Mouse (Mus musculus) midbrain, embryonic 11.5 days (tissue): ENCODE data around the gene Trim11. TPM values are rescaled to one million over a fixed set of nuclear protein-coding genes. Genes with fewer than 3 reads are reported as not detected.

Experiments
- ATAC-seq: fragments of 200-750 bp; cut with Nextera tagmentation; 2 replicates; pipeline ENCODE4 v1.8.0; 2017; ENCODE audit warnings: moderate TSS enrichment, moderate library complexity; ENCODE audit not compliant: low FRiP score
- DNase-seq: peaks from one replicate; pipeline ENCODE4 v3.0.0; 2015; ENCODE audit warnings: low spot score; ENCODE audit errors: missing footprints
- H3K27ac ChIP-seq: fragments of 300-500 bp; sonication (generic); 2 replicates; pipeline ENCODE4 v1.5.1; 2014; ENCODE audit warnings: low read depth, low read length
- H3K27me3 ChIP-seq: fragments of 300-500 bp; sonication (generic); 2 replicates; pipeline ENCODE4 v1.6.1; 2014; ENCODE audit warnings: mild to moderate bottlenecking, low read length, moderate library complexity, mixed read lengths; ENCODE audit not compliant: control insufficient read depth, insufficient read depth
- H3K36me3 ChIP-seq: fragments of 300-500 bp; sonication (generic); 2 replicates; pipeline ENCODE4 v1.6.1; 2014; ENCODE audit warnings: mild to moderate bottlenecking, low read length, moderate library complexity, mixed read lengths; ENCODE audit not compliant: control insufficient read depth, insufficient read depth
- H3K4me1 ChIP-seq: fragments of 300-500 bp; sonication (generic); 2 replicates; pipeline ENCODE4 v1.6.1; 2014; ENCODE audit warnings: low read length; ENCODE audit not compliant: control insufficient read depth, insufficient read depth
- H3K4me2 ChIP-seq: fragments of 300-500 bp; sonication (generic); 2 replicates; pipeline ENCODE4 v1.6.1; 2014; ENCODE audit warnings: mild to moderate bottlenecking, moderate library complexity
- H3K4me3 ChIP-seq: fragments of 300-500 bp; sonication (generic); 2 replicates; pipeline ENCODE4 v1.5.1; 2014; ENCODE audit warnings: low read depth, low read length
- H3K9ac ChIP-seq: fragments of 300-500 bp; sonication (generic); 2 replicates; pipeline ENCODE4 v1.6.1; 2014; ENCODE audit warnings: low read length
- H3K9me3 ChIP-seq: fragments of 300-500 bp; sonication (generic); 2 replicates; pipeline ENCODE4 v1.6.1; 2016; ENCODE audit warnings: low read length; ENCODE audit not compliant: control insufficient read depth
- WGBS: fragments of 180-500 bp; shearing (Covaris S2); extraction: QIAGEN DNeasy Blood & Tissue Kit; methylation state at CpG from one replicate; pipeline ENCODE4 v1.1.7; 2014; 5-methylcytosine and 5-hydroxymethylcytosine counted together
- polyA plus RNA-seq: library from polyadenylated mRNA; unstranded; fragments of >200 nt; fragmentation: Nextera tagmentation; extraction: Ambion mirVana; gene quantifications from 2 replicates; pipeline ENCODE4 v1.2.1, GENCODE M21; 2014

The Trim11 gene
- polyA plus RNA-seq, 1 experiment from 2014 or later, result 17.6 TPM

DNA sequence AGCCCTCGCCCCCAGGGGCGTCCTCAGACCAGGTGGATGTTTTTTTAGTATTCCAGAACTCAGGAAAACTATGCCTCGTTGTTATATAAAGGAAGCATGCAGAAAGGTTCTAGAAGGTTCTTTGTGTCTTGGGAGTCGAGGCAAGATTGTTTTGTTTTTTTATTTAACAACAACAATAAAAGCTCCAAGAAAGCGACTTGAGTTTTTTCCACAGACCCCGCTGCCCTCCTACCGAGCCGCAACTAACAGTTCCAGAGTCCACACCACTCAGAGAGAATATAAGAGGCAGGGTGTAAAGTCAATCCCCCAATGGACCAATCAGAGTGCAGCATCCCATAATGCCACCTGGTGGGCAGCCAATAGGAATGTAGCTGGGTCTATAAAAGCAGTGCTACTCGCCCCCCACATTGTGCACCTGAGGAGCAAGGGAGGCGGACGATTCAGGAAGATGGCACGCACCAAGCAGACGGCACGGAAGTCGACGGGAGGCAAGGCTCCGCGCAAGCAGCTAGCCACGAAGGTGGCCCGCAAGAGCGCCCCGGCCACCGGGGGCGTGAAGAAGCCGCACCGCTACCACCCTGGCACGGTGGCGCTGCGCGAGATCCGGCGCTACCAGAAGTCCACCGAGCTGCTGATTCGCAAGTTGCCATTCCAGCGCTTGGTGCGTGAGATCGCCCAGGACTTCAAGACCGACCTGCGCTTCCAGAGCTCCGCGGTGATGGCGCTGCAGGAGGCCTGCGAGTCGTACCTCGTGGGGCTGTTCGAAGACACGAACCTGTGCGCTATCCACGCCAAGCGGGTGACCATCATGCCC, 16.3 kb upstream of the Trim11 start:
- peak; percentile 83 for DNase-seq
- Histone ChIP-seq H3K36me3 (no peaks in the 10 kb centered on the region), H3K4me3 (no peak overlapping the region), H3K9me3 (no peaks in the 10 kb centered on the region), H3K4me1 (peaks cover 20% of the 10 kb centered on the region), H3K27me3 (peaks cover 17% of the 10 kb centered on the region; the same call in 1 of the 2 replicates), H3K9ac (no peak overlapping the region), H3K27ac (no peak overlapping the region), H3K4me2 (no peak overlapping the region)
- ATAC-seq, result no peak
- WGBS, result 60% methylated on average over 45 of the region's 50 CpGs

DNA sequence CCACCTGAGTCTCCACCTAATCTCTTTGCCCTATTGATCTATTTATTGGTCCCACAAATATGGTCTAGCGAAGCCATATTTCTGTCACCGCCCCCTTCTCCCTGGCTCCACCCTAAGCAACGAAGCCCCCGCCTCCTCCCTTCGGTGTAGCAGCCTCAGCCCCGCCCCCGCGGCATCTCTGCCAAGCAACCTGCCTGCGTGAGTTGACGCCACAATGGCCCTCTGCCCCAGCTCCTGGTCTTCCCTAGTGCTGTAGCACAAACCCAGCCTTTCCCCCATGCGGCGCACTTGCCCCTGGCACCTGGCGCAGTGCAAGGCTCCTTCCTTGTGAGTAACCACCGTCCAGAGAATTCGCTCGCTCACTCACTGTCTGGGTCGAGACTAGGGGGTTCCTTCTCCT, 14.3 kb upstream of the Trim11 start:
- DNase-seq (no peak), ATAC-seq (no peak)
- Histone ChIP-seq H3K27me3 (peaks cover 8% of the 10 kb centered on the region; the same call in 1 of the 2 replicates), H3K4me2 (no peak overlapping the region), H3K4me1 (peaks cover 9% of the 10 kb centered on the region), H3K9ac (no peak overlapping the region), H3K4me3 (no peak overlapping the region), H3K36me3 (no peaks in the 10 kb centered on the region), H3K27ac (no peak overlapping the region), H3K9me3 (no peaks in the 10 kb centered on the region)
- WGBS, result 40% methylated on average over 17 of the region's 17 CpGs

DNA sequence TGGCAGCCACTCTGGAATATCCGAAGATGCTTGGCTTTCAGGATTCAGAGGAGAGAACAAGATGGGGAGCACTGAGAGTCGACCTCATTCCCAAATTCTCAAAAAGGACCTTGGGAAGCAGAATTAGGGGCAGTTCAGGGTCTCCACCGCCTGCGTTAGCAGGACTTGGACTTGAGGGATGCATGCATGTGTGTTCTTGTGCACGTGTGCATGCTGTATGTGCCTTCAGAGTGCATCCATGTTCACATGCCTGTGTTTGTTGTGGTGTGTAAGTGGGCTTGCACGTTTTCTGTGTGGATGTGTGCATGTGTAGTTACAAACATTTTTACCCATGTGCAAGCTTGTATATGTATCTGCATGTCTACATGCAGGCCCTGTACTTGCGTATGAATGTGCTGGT, 13.7 kb upstream of the Trim11 start:
- no peak overlapping the region for H3K27ac ChIP-seq
- H3K9ac ChIP-seq, result no peak overlapping the region
- DNase-seq (no peak), ATAC-seq (no peak)
- no peak overlapping the region for H3K4me3 ChIP-seq
- H3K4me2 ChIP-seq, result no peak overlapping the region
- H3K27me3 ChIP-seq, result peaks cover 6% of the 10 kb centered on the region; the same call in 1 of the 2 replicates
- H3K36me3 ChIP-seq, result no peaks in the 10 kb centered on the region
- no peaks in the 10 kb centered on the region for H3K9me3 ChIP-seq
- WGBS, result 87% methylated on average over 7 of the region's 7 CpGs
- H3K4me1 ChIP-seq, result peaks cover 9% of the 10 kb centered on the region

DNA sequence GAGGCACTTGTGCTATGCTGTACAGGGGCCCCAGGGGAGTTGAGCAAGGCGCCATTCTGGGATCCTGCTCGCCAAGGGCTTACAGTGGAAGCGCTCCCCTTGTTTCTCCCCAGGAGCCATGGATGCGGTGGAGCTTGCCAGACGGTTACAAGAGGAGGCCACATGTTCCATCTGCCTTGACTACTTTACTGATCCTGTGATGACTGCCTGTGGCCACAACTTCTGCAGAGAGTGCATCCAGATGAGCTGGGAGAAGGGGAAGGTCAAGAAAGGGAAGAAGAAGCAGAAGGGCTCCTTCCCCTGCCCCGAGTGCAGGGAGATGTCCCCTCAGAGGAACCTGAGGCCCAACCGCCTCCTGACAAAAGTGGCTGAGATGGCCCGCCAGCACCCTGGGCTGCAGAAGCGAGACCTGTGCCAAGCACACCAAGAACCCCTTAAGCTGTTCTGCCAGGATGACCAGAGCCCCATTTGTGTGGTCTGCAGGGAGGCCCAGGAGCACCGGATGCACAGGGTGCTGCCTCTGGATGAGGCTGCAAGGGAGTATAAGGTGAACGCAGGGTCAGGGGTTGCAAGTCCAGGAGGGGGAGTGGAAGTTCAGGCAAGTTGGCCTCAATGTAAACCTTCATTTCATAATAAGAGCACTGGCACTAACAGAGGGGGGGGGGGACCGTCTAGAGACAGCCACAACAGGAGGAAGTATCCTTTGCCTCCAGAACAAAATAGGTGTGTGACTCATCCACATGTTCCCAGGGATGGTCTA, 12.7 kb upstream of the Trim11 start:
- H3K9me3 ChIP-seq, result no peaks in the 10 kb centered on the region
- H3K36me3 ChIP-seq, result no peaks in the 10 kb centered on the region
- ATAC-seq (peak; percentile 25; the same call in 1 of the 2 replicates), DNase-seq (no peak)
- peak overlapping the region; percentile 30; the same call in 1 of the 2 replicates for H3K27ac ChIP-seq
- H3K4me1 ChIP-seq, result peaks cover 4% of the 10 kb centered on the region
- WGBS, result 49% methylated on average over 12 of the region's 12 CpGs
- no peak overlapping the region for H3K9ac ChIP-seq
- H3K27me3 ChIP-seq, result peaks cover 6% of the 10 kb centered on the region; the same call in 1 of the 2 replicates
- H3K4me3 ChIP-seq, result no peak overlapping the region
- H3K4me2 ChIP-seq, result no peak overlapping the region

DNA sequence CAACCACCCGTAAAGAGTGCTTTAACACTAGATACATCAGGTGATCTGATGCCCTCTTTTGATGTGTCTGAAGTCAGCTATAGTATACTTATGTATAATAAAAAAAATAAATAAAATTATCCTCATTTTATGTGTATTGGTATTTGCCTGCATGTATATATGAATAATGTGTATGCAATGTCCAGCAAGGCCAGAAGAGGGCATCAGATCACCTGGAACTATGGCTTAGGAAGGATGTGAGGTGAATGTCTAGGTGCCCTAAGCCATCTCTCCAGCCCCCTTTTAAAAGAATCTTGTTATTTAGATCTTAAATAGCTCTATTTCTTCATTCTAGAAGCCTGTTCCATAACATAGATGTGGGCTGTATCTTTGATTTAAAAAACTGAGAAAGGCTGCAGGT, 10.5 kb upstream of the Trim11 start:
- peaks cover 3% of the 10 kb centered on the region; the same call in 1 of the 2 replicates for H3K36me3 ChIP-seq
- H3K4me3 ChIP-seq, result no peak overlapping the region
- no peaks in the 10 kb centered on the region for H3K9me3 ChIP-seq
- 96% methylated on average over 1 of the region's 1 CpGs for WGBS
- no peak overlapping the region for H3K4me2 ChIP-seq
- no peak overlapping the region for H3K27ac ChIP-seq
- DNase-seq, result no peak
- no peak for ATAC-seq
- H3K4me1 ChIP-seq, result peaks cover 4% of the 10 kb centered on the region
- no peak overlapping the region for H3K9ac ChIP-seq
- no peaks in the 10 kb centered on the region for H3K27me3 ChIP-seq

DNA sequence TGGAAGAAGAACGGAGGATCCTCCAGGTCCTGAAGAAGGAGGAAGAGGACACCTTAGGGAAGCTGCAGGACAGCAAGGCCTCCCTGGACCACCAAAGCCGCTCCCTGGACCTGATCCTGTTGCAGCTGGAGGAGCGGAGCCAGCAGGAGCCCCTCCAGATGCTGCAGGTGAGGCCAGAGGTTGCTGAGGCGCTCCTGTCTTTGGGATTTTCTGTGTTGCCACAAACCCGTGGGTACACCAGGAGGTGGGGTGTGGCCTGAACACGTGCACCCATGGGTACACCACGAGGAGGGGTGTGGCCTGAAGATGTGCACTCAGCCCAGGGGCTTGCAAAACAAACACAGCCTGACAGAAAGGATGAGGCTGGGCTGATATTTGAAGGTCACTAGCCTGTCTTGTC, 9.3 kb upstream of the Trim11 start:
- Histone ChIP-seq H3K4me1 (peaks cover 4% of the 10 kb centered on the region), H3K9ac (no peak overlapping the region), H3K4me2 (no peak overlapping the region), H3K27ac (no peak overlapping the region), H3K27me3 (no peaks in the 10 kb centered on the region), H3K4me3 (no peak overlapping the region), H3K9me3 (no peaks in the 10 kb centered on the region), H3K36me3 (peaks cover 3% of the 10 kb centered on the region; the same call in 1 of the 2 replicates)
- ATAC-seq, result no peak
- no peak for DNase-seq
- WGBS, result 81% methylated on average over 7 of the region's 7 CpGs

DNA sequence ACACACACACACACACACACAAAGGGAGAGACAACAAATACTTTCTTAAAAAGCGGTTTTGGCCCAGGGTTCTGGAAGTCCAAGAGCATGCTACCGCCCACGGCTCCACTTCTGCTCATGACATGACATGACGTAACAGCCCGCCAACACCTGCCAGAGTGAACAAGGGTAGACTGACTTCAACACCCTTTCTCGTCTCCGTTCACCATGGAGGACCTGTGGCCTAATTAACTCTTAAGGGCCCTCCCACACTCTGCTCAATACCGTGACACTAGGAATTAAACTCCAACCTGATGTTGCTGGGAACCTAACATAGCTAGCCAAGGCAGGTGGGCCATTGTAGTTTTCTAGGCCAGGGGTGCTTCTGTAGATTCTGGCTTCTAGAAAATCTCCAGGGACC, 8.9 kb upstream of the Trim11 start:
- H3K9me3 ChIP-seq, result no peaks in the 10 kb centered on the region
- H3K27ac ChIP-seq, result no peak overlapping the region
- peaks cover 3% of the 10 kb centered on the region; the same call in 1 of the 2 replicates for H3K36me3 ChIP-seq
- H3K4me2 ChIP-seq, result no peak overlapping the region
- no peak for ATAC-seq
- peaks cover 4% of the 10 kb centered on the region for H3K4me1 ChIP-seq
- H3K9ac ChIP-seq, result no peak overlapping the region
- no peak for DNase-seq
- H3K4me3 ChIP-seq, result no peak overlapping the region
- WGBS, result 91% methylated on average over 8 of the region's 8 CpGs
- no peaks in the 10 kb centered on the region for H3K27me3 ChIP-seq

DNA sequence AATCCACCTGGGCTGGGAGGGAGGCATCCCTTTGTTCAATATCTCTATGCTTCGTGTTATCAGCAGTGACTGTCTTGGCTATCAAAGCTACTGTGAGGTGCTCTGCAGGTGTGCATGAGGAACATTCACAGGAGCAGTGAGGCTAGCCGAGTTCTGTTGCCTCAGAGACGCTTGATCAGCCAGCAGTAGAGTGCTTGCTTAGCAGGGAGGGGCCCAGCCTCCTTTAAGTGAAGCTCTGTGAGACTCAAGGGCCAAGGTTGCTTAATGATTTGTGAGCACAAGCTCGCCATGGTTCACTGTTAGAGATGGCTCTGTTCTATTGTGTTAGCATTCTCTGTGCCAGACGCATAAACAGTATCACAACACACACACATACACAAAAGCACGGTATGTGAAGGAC, 8.2 kb upstream of the Trim11 start:
- Histone ChIP-seq H3K4me3 (no peak overlapping the region), H3K4me1 (peaks cover 4% of the 10 kb centered on the region), H3K36me3 (peaks cover 3% of the 10 kb centered on the region; the same call in 1 of the 2 replicates), H3K4me2 (no peak overlapping the region), H3K9ac (no peak overlapping the region), H3K27ac (no peak overlapping the region), H3K27me3 (no peaks in the 10 kb centered on the region), H3K9me3 (no peaks in the 10 kb centered on the region)
- WGBS, result 75% methylated on average over 6 of the region's 6 CpGs
- DNase-seq (no peak), ATAC-seq (no peak)
